9 mouse cellular contexts compared by ENCODE assay signal in the genomic region with DNA sequence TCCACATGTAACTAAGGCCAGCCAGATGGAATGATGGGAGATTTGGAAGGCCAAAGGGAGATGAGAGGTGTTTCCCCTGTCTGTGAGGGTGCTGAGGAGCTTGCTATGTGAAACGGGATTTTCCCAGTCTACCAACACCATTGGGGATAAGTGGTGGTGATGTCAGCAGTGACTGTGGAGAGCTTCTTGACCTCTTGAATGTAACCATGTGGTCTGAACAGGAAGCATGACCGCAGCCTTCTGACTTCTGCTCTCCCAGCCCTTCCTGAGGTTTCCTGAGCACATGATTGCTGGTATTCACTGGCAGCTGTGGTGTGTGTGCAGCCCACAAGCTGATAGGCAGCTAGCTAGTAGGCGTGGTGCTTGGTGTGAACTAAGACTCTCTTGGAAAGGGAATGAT. TPM values are rescaled to one million over a fixed set of nuclear protein-coding genes. Genes with fewer than 3 reads are reported as not detected.
A peak's percentile ranks its signal among the peaks of the same experiment; 100 is the strongest.
DNase-seq lines count a peak whose midpoint lies in the region; ATAC-seq and TF ChIP-seq lines count a peak whose summit lies in the region.
"Had no signal": no experiment of that assay in that cellular context is flagged by ENCODE, and none has a peak within 500 bp of the region (broad histone marks: within the 10 kb centered on the region; RNA-seq: fewer than 3 reads in every experiment).

No protein-coding gene starts in this region.

- H3K36me3 ChIP-seq in C2C12 (ENCODE audit: control insufficient read depth, insufficient read depth), result no peaks in the 10 kb centered on the region
- H3K36me3 ChIP-seq: limb, embryonic 12.5 days had no signal

- no peak overlapping the region for H3K4me3 ChIP-seq in C2C12 (ENCODE audit: insufficient read depth, poor library complexity, severe bottlenecking)
- H3K4me3 ChIP-seq: limb, embryonic 12.5 days had no signal

- H3K79me2 ChIP-seq in C2C12 (ENCODE audit: control insufficient read depth, insufficient read depth), result no peaks in the 10 kb centered on the region

- peak; percentile 30 for DNase-seq in adipocyte (ENCODE audit: low spot score)
- DNase-seq in induced T-regulatory cell, adult 2 months (ENCODE audit: low read depth), result peak; percentile 43
- peak; percentile 73 for DNase-seq in lung, postnatal 10 days
- no peak for DNase-seq in cerebellum, adult 8-10 months
- DNase-seq in right cerebral cortex, postnatal 14 days, result no peak
- DNase-seq in layer of hippocampus, adult 9-10 months (ENCODE audit: low spot score), result no peak

- no peak for ATAC-seq in erythroid progenitor cell, adult 5-6 weeks (replicated peaks; ENCODE audit: low FRiP score, poor library complexity, severe bottlenecking)

- H3K27me3 ChIP-seq in C2C12 (ENCODE audit: control insufficient read depth, insufficient read depth, insufficient read length), result no peaks in the 10 kb centered on the region
- H3K27me3 ChIP-seq: limb, embryonic 12.5 days had no signal

- no peak overlapping the region for H3ac ChIP-seq in C2C12 (ENCODE audit: control insufficient read depth, insufficient read length, low read depth)

- H3K79me3 ChIP-seq in C2C12 (ENCODE audit: low read depth), result no peaks in the 10 kb centered on the region

- TF ChIP-seq CTCF in C2C12 (IDR thresholded peaks at IDR 0.05; ENCODE audit: control insufficient read depth, insufficient read depth, insufficient read length), result no peak

TF ChIP-seq in C2C12, 6 proteins besides CTCF, POLR2A, EP300 and RAD21:
- TF ChIP-seq MYOD1 (IDR thresholded peaks at IDR 0.05; ENCODE audit: control insufficient read depth, insufficient read length, low read depth), result peak; percentile 39
- TF ChIP-seq MAX (IDR thresholded peaks at IDR 0.05), result peak; percentile 26
- no peak for TF ChIP-seq CEBPB (IDR thresholded peaks at IDR 0.05; ENCODE audit: low read depth)
- TF ChIP-seq USF1 (IDR thresholded peaks at IDR 0.05; ENCODE audit: low read depth), result peak; percentile 1
- no peak for TF ChIP-seq MYOG (IDR thresholded peaks at IDR 0.05; ENCODE audit: control insufficient read depth, extremely low read depth, insufficient read length)

RNA-seq across cellular contexts. Expression of a gene that starts 58.8 kb away (rescaled TPM):
- polyA plus RNA-seq in C2C12 (2012; fragmentation: generic; extraction: Trizol), result 48.4 TPM
- total RNA-seq in erythroid progenitor cell, adult 5-6 weeks (2015; ENCODE audit: low replicate concordance), result 83.6 and 99.3 TPM in 2 replicates
- total RNA-seq in erythroid progenitor cell, adult 5-6 weeks (2017; ENCODE audit: low replicate concordance), result 63.1 and 65.1 TPM in 2 replicates

Comparison
In these comparisons a context has a peak if more than half of its experiments do, and no peak if none do; other contexts are left out.
1. DNase-seq: peak in adipocyte (single experiment), induced T-regulatory cell, adult 2 months (single experiment) and lung, postnatal 10 days (single experiment); none in cerebellum, adult 8-10 months (single experiment), right cerebral cortex, postnatal 14 days (single experiment) and layer of hippocampus, adult 9-10 months (single experiment).